Mouse (Mus musculus) kidney, adult 2 months (tissue): ENCODE measurements around the gene 4933405L10Rik.

Experiments
- CTCF ChIP-seq: fragments of 200-500 bp; conservative IDR thresholded peaks from 2 replicates; pipeline ENCODE4 v1.5.1; 2011; ENCODE audit warnings: low read depth, mild to moderate bottlenecking, control low read depth, low read length, moderate library complexity, mixed read lengths; ENCODE audit not compliant: insufficient read depth, insufficient read length
- POLR2A ChIP-seq: fragments of 200-500 bp; IDR thresholded peaks from one replicate; pipeline ENCODE4 v1.6.1; 2011; ENCODE audit warnings: low read depth, low read length, control low read depth

- TF ChIP-seq CTCF (no peak), POLR2A (no peak)
These were observed 2.5 kb upstream of the 4933405L10Rik start for GRCm38 (mm10) chr8:105704955-105705354.
